Mouse (Mus musculus) hindlimb bud, embryonic 11.5 days (tissue): ENCODE results near the gene Isg20l2.
"Not testable (repeated sequence)": the region's sequence is repeated elsewhere in the genome, so short reads cannot be mapped to it uniquely, and the experiment has no call there.

ENCODE experiments used
- DNase-seq: peaks from one replicate; pipeline ENCODE4 v3.0.0-alpha.2; 2012; ENCODE audit warnings: low read depth, low spot score; ENCODE audit errors: extremely low spot score

Isg20l2 gene

GRCm38 (mm10) chr3:87930078-87930795, at the start of gene Isg20l2, which contains the start of gene Rrnad1:
Gene Isg20l2, plus strand, starts transcription at chr3:87930314.
Gene Rrnad1, minus strand, starts transcription at chr3:87930717.
- DNase-seq = no peak

- no peak for DNase-seq
Observed at GRCm38 (mm10) chr3:87884291-87884690, 45.8 kb upstream of the Isg20l2 start.

GRCm38 (mm10) chr3:87884708-87885251, 45.3 kb upstream of the Isg20l2 start:
- DNase-seq = no peak

GRCm38 (mm10) chr3:87885281-87886003, 44.7 kb upstream of the Isg20l2 start, which contains the start of gene Prcc:
Gene Prcc, minus strand, starts transcription at chr3:87885608.
- peak; percentile 99 for DNase-seq

- DNase-seq = no peak
Observed at GRCm38 (mm10) chr3:87886004-87886365, 44.1 kb upstream of the Isg20l2 start.

GRCm38 (mm10) chr3:87886416-87886815, 43.7 kb upstream of the Isg20l2 start:
- DNase-seq = no peak

- not testable (repeated sequence) for DNase-seq
Observed at GRCm38 (mm10) chr3:87887400-87887799, 42.7 kb upstream of the Isg20l2 start.

GRCm38 (mm10) chr3:87891481-87891880, 38.6 kb upstream of the Isg20l2 start:
- DNase-seq = no peak

GRCm38 (mm10) chr3:87893367-87893905, 36.7 kb upstream of the Isg20l2 start:
- DNase-seq = no peak

- DNase-seq = no peak
Observed at GRCm38 (mm10) chr3:87899266-87899665, 30.8 kb upstream of the Isg20l2 start.

- DNase-seq = no peak
Observed at GRCm38 (mm10) chr3:87899776-87900175, 30.3 kb upstream of the Isg20l2 start.

GRCm38 (mm10) chr3:87901036-87901624, 29.0 kb upstream of the Isg20l2 start:
- no peak for DNase-seq

- not testable (repeated sequence) for DNase-seq
Observed at GRCm38 (mm10) chr3:87901959-87902358, 28.2 kb upstream of the Isg20l2 start.

GRCm38 (mm10) chr3:87903821-87904220, 26.3 kb upstream of the Isg20l2 start:
- no peak for DNase-seq

GRCm38 (mm10) chr3:87905880-87906485, 24.1 kb upstream of the Isg20l2 start, which contains the start of gene Hdgf:
Gene Hdgf, plus strand, starts transcription at chr3:87906321.
- DNase-seq = peak; percentile 74

- DNase-seq = no peak
Observed at GRCm38 (mm10) chr3:87906601-87906980, 23.5 kb upstream of the Isg20l2 start.

- DNase-seq = no peak
Observed at GRCm38 (mm10) chr3:87906981-87907857, 22.9 kb upstream of the Isg20l2 start.

GRCm38 (mm10) chr3:87907906-87908305, 22.2 kb upstream of the Isg20l2 start:
- DNase-seq = no peak

GRCm38 (mm10) chr3:87909381-87909780, 20.7 kb upstream of the Isg20l2 start:
- DNase-seq = no peak

GRCm38 (mm10) chr3:87909874-87910273, 20.2 kb upstream of the Isg20l2 start:
- no peak for DNase-seq
